Mouse (Mus musculus) MEL (cell line): ENCODE results near the gene Rps6kc1. TPM values are rescaled to one million over a fixed set of nuclear protein-coding genes. Genes with fewer than 3 reads are reported as not detected.

Experiments used
- DNase-seq: peaks from one replicate; pipeline ENCODE4 v3.0.0; 2011; ENCODE audit warnings: low read depth, low spot score
- H3K27ac ChIP-seq: 2 replicates; pipeline ENCODE4 v1.5.1; 2012; ENCODE audit warnings: low read depth, mild to moderate bottlenecking, control low read depth, low read length, moderate library complexity; ENCODE audit not compliant: control insufficient read depth
- H3K27me3 ChIP-seq, 2 experiments: fragments of 150-350 bp in 1 of 2; sonication (generic) in 1 of 2; 2 replicates each; pipeline ENCODE4 v1.6.1; 2012; ENCODE audit warnings: low read length in 2 of 2, mild to moderate bottlenecking in 2 of 2, improper control_type of control experiment in 1 of 2, moderate library complexity in 1 of 2; ENCODE audit not compliant: insufficient read depth in 2 of 2, control insufficient read depth in 1 of 2
- H3K36me3 ChIP-seq, 2 experiments: 2 replicates each; pipeline ENCODE4 v1.6.1; 2012 to 2014; ENCODE audit warnings: low read length in 2 of 2, improper control_type of control experiment in 1 of 2, inconsistent platforms in 1 of 2, mild to moderate bottlenecking in 1 of 2; ENCODE audit not compliant: insufficient read depth in 2 of 2, control insufficient read depth in 1 of 2
- H3K4me1 ChIP-seq, 2 experiments: fragments of 150-350 bp in 1 of 2; sonication (generic) in 1 of 2; 2 replicates each; pipeline ENCODE4 v1.6.1; 2012; ENCODE audit warnings: low read length in 2 of 2, improper control_type of control experiment in 1 of 2, mild to moderate bottlenecking in 1 of 2; ENCODE audit not compliant: insufficient read depth in 2 of 2, control insufficient read depth in 1 of 2
- H3K4me3 ChIP-seq, 2 experiments: fragments of 150-350 bp in 1 of 2; sonication (generic) in 1 of 2; 2 replicates each; pipeline ENCODE4 v1.5.1; 2012; ENCODE audit warnings: low read depth in 2 of 2, low read length in 2 of 2, mild to moderate bottlenecking in 2 of 2, moderate library complexity in 2 of 2, control low read depth in 1 of 2, improper control_type of control experiment in 1 of 2; ENCODE audit not compliant: control insufficient read depth in 1 of 2, insufficient read depth in 1 of 2
- H3K79me2 ChIP-seq: 2 replicates; pipeline ENCODE4 v1.6.1; 2012; ENCODE audit warnings: mild to moderate bottlenecking, low read length, moderate library complexity; ENCODE audit not compliant: control insufficient read depth, poor library complexity, insufficient read depth
- H3K9ac ChIP-seq: 2 replicates; pipeline ENCODE4 v1.6.1; 2012; ENCODE audit warnings: low read depth, mild to moderate bottlenecking, control low read depth, low read length, moderate library complexity; ENCODE audit not compliant: control insufficient read depth, poor library complexity, severe bottlenecking
- H3K9me3 ChIP-seq: fragments of 150-350 bp; sonication (generic); replicated peaks from 2 replicates; pipeline ENCODE4 v1.6.1; 2012; ENCODE audit warnings: mild to moderate bottlenecking, low read length, improper control_type of control experiment, moderate library complexity; ENCODE audit not compliant: insufficient read depth
- CHD2 ChIP-seq: IDR thresholded peaks from 2 replicates; pipeline ENCODE4 v1.6.1; 2011; ENCODE audit warnings: low read length, improper control_type of control experiment
- E2F4 ChIP-seq: IDR thresholded peaks from 2 replicates; pipeline ENCODE4 v1.6.1; 2011; ENCODE audit warnings: low read depth, low read length, improper control_type of control experiment, borderline replicate concordance
- EP300 ChIP-seq, 2 experiments: IDR thresholded peaks; 2 replicates each; pipeline ENCODE4 v1.6.1; 2011; ENCODE audit warnings: improper control_type of control experiment in 2 of 2, low read length in 2 of 2, low read depth in 1 of 2, mild to moderate bottlenecking in 1 of 2
- ETS1 ChIP-seq: IDR thresholded peaks from 2 replicates; pipeline ENCODE4 v1.6.1; 2012; ENCODE audit warnings: low read depth, mild to moderate bottlenecking, inconsistent platforms, low read length, improper control_type of control experiment, moderate library complexity
- GATA1 ChIP-seq: IDR thresholded peaks from 2 replicates; pipeline ENCODE4 v1.6.1; 2011; ENCODE audit warnings: low read depth, low read length, improper control_type of control experiment
- JUND ChIP-seq: IDR thresholded peaks from 2 replicates; pipeline ENCODE4 v1.6.1; 2011; ENCODE audit warnings: low read depth, mild to moderate bottlenecking, improper control_type of control experiment, low read length
- KAT2A ChIP-seq: conservative IDR thresholded peaks from 2 replicates; pipeline ENCODE4 v1.6.1; 2012; ENCODE audit warnings: low read depth, low read length, improper control_type of control experiment, inconsistent platforms
- MAFK ChIP-seq: IDR thresholded peaks from 2 replicates; pipeline ENCODE4 v1.6.1; 2011; ENCODE audit warnings: low read depth, mild to moderate bottlenecking, low read length, improper control_type of control experiment, borderline replicate concordance
- MAX ChIP-seq: IDR thresholded peaks from 2 replicates; pipeline ENCODE4 v1.6.1; 2011; ENCODE audit warnings: low read length, improper control_type of control experiment
- MAZ ChIP-seq: IDR thresholded peaks from 2 replicates; pipeline ENCODE4 v1.6.1; 2012; ENCODE audit warnings: low read depth, mild to moderate bottlenecking, inconsistent platforms, low read length, improper control_type of control experiment
- MEF2A ChIP-seq: IDR thresholded peaks from 2 replicates; pipeline ENCODE4 v1.6.1; 2014; ENCODE audit warnings: low read depth, mild to moderate bottlenecking, inconsistent platforms, low read length, improper control_type of control experiment; ENCODE audit not compliant: poor library complexity, insufficient replicate concordance, severe bottlenecking; ENCODE audit errors: extremely low read depth
- MYB ChIP-seq: IDR thresholded peaks from 2 replicates; pipeline ENCODE4 v1.6.1; 2011; ENCODE audit warnings: mild to moderate bottlenecking, low read depth, low read length, improper control_type of control experiment
- NELFE ChIP-seq: IDR thresholded peaks from 2 replicates; pipeline ENCODE4 v1.6.1; 2011; ENCODE audit warnings: low read depth, low read length, improper control_type of control experiment
- NRF1 ChIP-seq: IDR thresholded peaks from 2 replicates; pipeline ENCODE4 v1.6.1; 2014; ENCODE audit warnings: low read depth, mild to moderate bottlenecking, inconsistent platforms, low read length, improper control_type of control experiment, moderate library complexity; ENCODE audit not compliant: poor library complexity, insufficient read depth, severe bottlenecking
- POLR2AphosphoS2 ChIP-seq: IDR thresholded peaks from 2 replicates; pipeline ENCODE4 v1.6.1; 2011; ENCODE audit warnings: low read length, improper control_type of control experiment
- RCOR1 ChIP-seq: IDR thresholded peaks from 2 replicates; pipeline ENCODE4 v1.6.1; 2012; ENCODE audit warnings: low read depth, mild to moderate bottlenecking, inconsistent platforms, low read length, improper control_type of control experiment
- SIN3A ChIP-seq: IDR thresholded peaks from 2 replicates; pipeline ENCODE4 v1.6.1; 2012; ENCODE audit warnings: low read length, improper control_type of control experiment, inconsistent platforms
- TAL1 ChIP-seq: IDR thresholded peaks from 2 replicates; pipeline ENCODE4 v1.6.1; 2012; ENCODE audit warnings: mild to moderate bottlenecking, inconsistent platforms, low read length, moderate library complexity, mixed read lengths
- TCF12 ChIP-seq: IDR thresholded peaks from 2 replicates; pipeline ENCODE4 v1.6.1; 2014; ENCODE audit warnings: low read depth, mild to moderate bottlenecking, inconsistent platforms, low read length, improper control_type of control experiment, moderate library complexity
- ZKSCAN1 ChIP-seq: IDR thresholded peaks from 2 replicates; pipeline ENCODE4 v1.6.1; 2012; ENCODE audit warnings: low read depth, mild to moderate bottlenecking, inconsistent platforms, low read length, improper control_type of control experiment, moderate library complexity
- ZMIZ1 ChIP-seq: IDR thresholded peaks from 2 replicates; pipeline ENCODE4 v1.6.1; 2012; ENCODE audit warnings: low read depth, mild to moderate bottlenecking, inconsistent platforms, low read length, improper control_type of control experiment, moderate library complexity
- polyA plus RNA-seq, 2 experiments: library from polyadenylated mRNA; stranded (reverse) in 1 of 2; unstranded in 1 of 2; fragments of >175 nt in 1 of 2; fragments of >200 nt in 1 of 2; gene quantifications; 2 replicates each; pipeline versions ENCODE4 v1.2.1 to v1.2.4; 2012; ENCODE audit warnings: low replicate concordance in 2 of 2, low read depth in 1 of 2; ENCODE audit not compliant: insufficient read length in 2 of 2, insufficient read depth in 1 of 2, missing spikeins in 1 of 2
- total RNA-seq: library from RNA; depleted of rRNA; stranded (reverse); fragments of 300-350 nt; gene quantifications from 2 replicates; pipeline ENCODE4 v1.2.3, GENCODE M21; 2012

Rps6kc1 gene
- total and polyA plus RNA-seq, 3 experiments = 26.2 to 26.5 TPM; not detected in 1

DNA sequence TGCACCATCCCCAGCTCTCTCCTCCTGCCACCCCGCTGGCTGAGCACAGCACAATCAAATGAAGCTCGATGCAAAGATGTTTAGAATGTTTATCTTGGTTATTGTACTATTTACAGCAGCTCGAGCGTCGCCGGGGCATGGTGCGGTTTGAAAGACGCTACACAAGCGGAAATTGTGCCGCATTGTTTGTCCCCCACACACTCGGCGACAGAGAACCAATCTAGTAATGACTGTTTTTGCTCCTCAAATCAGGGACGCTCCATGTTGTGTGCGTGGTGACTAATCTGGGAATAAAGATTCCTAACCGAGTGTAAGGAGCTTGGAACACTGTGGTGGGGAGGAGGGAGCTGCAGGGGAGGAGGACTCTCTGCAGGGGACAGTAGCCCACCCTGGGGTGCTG, 250.3 kb downstream of the Rps6kc1 start:
- Histone ChIP-seq H3K27me3 (no peaks in the 10 kb centered on the region), H3K27ac (no peak overlapping the region), H3K9ac (no peak overlapping the region), H3K36me3 (no peaks in the 10 kb centered on the region), H3K4me3 (no peak overlapping the region), H3K9me3 (no peaks in the 10 kb centered on the region), H3K79me2 (no peaks in the 10 kb centered on the region), H3K4me1 (no peaks in the 10 kb centered on the region)
- TF ChIP-seq EP300 (IDR thresholded peaks at IDR 0.05; ENCODE audit: low read depth in 1 of 2, low read length in 2 of 2) (no peak), ZKSCAN1 (no peak), SIN3A (no peak), ETS1 (no peak), ZMIZ1 (no peak), E2F4 (no peak), MEF2A (no peak), KAT2A (no peak), CHD2 (no peak), MAFK (no peak), GATA1 (no peak), RCOR1 (no peak)
- no peak for DNase-seq

DNA sequence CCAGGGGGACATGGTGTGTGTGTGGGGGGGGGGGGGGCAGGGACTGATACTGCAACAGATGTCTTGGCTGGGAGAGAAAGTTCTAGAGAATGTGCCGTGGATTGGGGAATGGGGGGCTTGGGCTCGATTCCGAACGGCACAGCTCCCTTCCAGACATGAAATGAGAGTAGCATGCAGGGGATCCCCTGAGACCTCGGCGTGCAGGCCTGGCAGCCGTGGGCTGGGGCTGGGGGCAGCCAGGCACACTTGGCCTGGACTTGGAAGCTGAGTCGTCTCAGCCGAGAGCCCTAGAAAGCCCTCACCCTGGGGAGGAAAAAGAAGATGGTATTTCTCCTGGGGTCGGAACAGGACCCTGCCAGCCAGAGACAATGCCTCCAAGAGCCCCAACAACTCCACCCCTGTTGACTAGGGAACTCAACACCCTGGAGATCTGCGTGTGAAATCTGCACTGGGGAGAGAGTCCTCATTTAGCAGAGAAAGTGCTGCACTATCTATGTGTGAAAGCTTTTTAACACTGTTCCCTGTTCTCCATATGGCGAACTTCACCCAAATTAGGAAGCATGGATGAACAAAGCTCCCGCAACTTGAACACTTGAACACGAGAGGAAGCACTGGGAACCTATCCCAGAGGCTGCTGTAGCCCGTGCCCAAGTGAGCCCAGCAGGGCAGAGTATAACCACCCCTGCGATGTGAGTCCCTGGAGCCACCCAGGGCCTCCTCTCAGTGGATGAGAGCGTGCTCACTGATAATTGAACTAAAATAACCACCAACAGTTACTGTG, 251.7 kb downstream of the Rps6kc1 start:
- Histone ChIP-seq H3K9ac (no peak overlapping the region), H3K79me2 (no peaks in the 10 kb centered on the region), H3K4me1 (no peaks in the 10 kb centered on the region), H3K9me3 (no peaks in the 10 kb centered on the region)
- no peak for DNase-seq
- TF ChIP-seq E2F4 = no peak
- no peak for TF ChIP-seq MAX
- no peak for TF ChIP-seq MAFK
- TF ChIP-seq MAZ = no peak
- no peak for TF ChIP-seq POLR2AphosphoS2
- no peak for TF ChIP-seq NELFE
- TF ChIP-seq NRF1 = no peak
- TF ChIP-seq ZKSCAN1 = no peak
- TF ChIP-seq ETS1 = no peak
- no peak for TF ChIP-seq MEF2A
- TF ChIP-seq SIN3A = no peak
- no peak for TF ChIP-seq JUND
- TF ChIP-seq MYB = no peak
- no peak for TF ChIP-seq ZMIZ1
- TF ChIP-seq TCF12 = no peak
- no peak for TF ChIP-seq TAL1
- TF ChIP-seq CHD2 = no peak
- TF ChIP-seq, all 39 proteins: peak for 0
- H3K27ac ChIP-seq = no peak overlapping the region
- no peaks in the 10 kb centered on the region for H3K36me3 ChIP-seq
- H3K27me3 ChIP-seq = no peaks in the 10 kb centered on the region
- no peak overlapping the region for H3K4me3 ChIP-seq
